Mouse (Mus musculus): ENCODE data around the gene Alkbh3.
A peak's percentile ranks its signal among the peaks of the same experiment; 100 is the strongest.

Alkbh3 gene

DNA sequence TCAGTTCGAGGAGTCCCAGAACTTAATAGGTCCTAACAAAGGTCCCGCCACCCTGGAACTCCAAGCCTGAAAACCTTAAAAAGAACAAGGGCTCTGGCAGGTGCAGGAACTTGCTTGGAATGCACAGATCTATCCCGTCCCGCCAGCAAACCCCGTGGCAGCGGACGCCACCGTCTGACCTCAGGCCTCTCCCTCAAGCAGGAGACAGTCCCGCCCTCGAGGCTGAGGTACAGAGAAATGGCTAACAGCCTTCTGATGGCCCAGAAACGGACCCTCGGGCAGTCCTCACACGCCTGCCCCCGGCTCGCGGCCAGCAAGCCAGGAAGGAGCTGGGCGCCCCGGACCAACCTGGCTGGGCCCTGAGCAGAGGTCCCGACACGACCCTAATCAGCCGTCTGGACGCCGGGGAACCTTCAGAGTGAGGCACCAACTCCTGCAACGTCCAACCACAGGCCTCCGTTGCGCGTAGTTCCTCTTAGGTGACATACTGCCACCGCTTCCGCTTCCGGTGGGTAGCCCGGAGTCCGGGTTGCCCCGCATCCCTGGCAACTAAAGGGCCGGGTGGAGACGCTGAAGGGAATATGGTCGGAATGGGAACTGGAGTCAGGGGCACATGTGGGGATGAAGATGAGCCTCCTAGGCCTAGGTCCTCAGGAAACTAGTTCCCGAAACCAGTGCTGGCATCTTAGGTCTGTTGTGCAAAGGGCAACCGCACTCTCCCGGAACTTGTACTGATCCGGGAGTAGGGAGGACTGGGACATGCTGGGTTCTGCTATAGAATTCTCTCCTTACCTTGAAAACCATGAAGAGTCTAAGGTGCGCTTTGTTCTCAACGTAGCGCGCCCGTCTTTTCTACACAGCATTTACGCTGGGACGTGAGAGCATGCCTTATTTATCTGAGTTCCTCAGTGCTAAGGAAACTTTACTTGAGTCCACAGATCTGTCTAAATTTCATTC is at the start of gene Alkbh3:
Gene Alkbh3 (minus strand): TSS at position 473 of the 957 bp plus-strand sequence.
- peak; percentile 93 for DNase-seq (ENCODE audit: low read depth, low spot score)

DNA sequence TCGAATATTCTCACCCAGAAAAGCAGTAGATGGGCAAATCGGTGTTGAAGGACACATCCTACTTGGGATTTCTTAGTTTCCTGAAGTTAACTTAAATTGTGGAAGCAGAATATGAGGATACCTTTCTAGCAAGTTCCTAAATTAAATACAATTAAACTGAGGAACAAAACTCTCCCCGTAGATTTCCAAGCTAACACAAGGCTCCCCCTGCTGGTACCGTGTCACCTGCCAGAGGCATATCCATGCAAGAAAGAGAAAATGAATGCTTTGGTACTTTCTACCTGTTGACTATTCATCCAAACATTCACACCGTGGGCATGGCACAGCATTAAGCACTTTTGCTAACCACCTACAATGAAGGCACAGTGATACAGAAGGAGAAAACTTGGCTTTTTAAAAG is 48.9 kb upstream of the Alkbh3 start:
- no peak for DNase-seq (ENCODE audit: low read depth, low spot score)

DNA sequence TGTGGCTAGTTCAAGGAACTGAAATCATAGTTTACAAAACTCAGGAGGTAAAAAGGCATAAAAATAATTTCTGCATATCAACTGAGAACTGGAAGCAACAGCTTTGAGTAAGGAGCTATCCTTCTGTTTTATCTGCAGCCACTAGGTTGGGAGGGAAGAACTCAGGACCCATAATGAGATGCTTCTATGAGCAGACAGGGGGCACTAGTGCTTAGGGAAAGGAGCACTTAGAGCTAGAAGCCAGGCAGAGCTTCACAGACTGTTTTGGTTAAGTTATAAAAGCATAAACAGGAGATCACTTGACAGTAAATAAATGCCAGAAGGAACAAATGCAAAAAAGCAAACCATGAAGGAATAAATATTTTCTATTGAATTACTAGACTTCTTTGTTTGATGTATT is 44.2 kb upstream of the Alkbh3 start:
- peak; percentile 52 for DNase-seq (ENCODE audit: low read depth, low spot score)

DNA sequence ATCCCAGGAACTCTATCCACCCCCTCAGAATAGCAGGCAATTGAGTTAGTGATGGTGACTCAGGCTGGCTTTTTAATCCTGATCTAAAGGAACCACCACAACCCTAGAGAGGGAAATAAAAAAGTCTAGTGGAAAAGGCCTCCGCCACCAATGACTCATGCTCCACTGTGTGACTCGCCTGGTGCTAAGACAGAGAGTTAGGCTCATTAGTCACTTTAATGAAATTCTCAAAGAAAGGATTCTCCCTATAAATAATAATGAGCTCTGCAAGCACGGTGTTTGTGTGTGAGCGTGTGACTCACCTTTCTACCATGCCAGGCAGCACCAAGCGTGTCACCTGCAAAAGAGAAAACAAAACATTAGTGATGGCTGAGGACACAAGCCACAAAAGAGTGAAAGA is 41.3 kb upstream of the Alkbh3 start:
- no peak for DNase-seq (ENCODE audit: low read depth, low spot score)

DNA sequence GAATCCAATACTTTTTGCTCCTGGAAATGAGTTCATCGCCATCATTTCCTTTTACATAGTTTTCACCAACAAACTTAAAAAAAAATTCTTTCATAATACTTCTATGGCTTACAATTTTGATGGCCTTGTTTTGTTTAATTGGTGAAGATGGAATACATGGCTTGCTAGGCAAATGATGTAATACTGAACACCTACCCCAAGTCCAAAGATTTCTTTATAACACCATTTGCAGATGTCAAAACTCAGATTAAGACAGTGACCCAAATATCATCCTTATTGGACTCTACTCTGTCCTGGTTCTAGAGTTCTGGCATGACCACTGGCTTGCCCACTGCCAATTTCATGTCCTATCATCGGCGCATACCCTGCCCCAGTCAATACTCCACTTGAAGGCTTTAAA is 40.3 kb upstream of the Alkbh3 start:
- DNase-seq (ENCODE audit: low read depth, low spot score): no peak

DNA sequence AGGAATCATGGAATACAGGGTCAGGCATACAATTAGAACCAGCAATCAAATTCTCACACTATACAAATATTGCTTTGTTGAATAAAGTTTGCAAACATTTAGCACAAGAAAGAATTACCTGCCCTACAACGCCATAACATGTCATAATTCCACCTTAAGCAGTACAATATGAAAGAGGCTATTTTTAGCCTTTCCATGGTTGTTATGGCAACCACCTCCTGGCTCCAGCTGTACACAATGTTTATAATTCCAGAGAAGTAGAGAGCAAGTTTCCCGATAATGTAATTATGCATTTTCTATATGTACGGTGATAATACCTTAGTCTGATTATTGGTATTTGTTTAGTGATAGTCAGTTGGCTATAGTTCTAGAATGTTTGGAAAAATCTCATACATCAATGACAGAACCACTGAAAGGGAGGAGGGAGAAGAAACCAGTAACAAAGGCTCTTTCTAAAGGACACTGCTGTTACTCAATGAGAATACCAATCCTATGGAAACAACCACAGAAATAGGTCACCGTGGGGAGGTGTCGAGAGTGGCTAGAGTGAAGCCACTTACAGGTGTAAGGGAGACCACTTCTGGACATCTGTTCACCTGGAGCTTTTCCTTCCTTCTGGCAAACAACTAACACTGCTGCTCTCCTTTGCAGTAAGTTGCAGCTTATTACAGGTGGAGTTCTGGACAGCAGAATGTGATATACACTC is 39.0 kb upstream of the Alkbh3 start:
- no peak for DNase-seq (ENCODE audit: low read depth, low spot score)

DNA sequence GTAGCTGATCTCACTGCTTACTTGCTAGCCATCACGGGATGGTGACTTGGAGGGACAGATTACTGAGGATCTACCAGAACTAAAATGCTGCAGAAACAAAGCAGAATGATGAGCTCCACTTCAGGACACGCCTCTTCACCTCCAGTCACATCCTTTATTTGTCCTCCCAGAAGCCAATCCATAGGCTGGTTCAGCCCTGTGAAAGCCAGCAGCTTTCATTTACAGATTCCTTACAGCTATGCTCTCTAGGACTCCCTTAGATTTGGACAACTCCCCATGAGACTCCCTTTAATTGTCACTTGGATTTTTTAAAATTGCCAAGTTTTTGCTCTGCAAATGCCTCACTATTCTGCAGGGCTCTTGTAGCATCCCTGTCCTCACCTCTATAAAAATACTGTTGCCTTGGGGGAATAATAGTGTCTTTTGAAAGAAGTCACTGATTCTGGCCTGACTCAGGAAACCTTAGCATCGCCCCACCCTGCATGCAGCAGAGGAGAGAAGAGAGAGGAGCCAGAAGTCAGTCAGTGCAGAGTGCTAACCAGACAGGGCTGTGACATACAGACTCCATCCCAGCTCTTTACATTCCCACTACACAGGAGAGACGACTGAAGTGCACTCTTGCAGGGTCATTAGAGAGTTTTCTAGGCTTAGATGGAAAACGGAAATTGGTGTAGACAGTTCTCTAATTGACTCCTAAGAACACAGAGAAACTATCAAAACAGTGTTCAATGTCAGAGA is 38.3 kb upstream of the Alkbh3 start:
- DNase-seq (ENCODE audit: low read depth, low spot score): no peak

DNA sequence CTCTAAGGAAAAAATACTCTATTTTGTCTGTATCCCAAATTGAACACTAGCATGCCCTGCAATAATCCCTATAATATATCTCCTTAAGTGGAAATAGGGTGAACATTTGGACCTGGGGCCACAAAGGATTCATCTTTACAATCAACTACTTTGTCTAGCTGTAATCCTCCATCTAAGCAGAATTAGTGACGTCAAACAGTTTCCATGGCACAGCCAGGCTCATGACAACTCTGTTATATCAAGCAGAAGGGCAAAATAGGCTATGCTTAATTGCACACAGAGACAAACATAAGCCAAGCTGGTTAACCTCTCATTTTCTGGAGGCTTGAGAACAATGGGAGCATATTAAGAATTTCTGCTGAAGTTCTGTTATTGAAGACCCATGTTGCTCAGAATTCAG is 37.7 kb upstream of the Alkbh3 start:
- no peak for DNase-seq (ENCODE audit: low read depth, low spot score)

DNA sequence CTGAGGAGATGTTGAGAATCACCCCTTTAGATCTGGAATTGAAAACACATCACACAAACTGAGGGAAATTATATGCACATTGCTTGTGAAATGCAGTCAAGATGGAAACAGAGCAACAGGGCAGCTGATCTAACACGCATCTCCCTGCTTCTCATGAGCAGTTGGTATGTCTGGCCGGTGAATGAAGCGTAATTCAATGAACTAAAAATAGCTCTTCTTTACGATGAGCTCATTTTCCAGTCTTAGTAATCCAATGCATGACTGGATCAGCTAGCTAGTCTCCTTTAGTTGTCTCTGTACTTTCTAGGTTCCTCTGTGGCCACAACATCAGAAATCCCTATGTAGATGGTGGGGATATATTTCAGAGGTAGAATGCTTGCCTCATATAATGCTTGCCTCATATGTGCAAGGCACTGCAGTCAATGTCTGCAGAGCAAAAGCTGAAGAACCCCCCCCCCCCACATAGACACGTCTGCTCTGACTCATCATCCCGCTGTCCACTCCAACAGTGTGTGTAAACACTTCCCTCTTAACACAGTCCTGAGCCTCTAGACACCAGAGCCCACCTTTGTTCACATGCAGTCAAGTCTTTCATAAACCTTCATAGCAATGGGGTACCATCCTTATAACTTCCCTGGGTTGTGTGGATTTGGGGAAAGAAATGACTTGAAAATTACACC is 34.9 kb upstream of the Alkbh3 start:
- no peak for DNase-seq (ENCODE audit: low read depth, low spot score)

DNA sequence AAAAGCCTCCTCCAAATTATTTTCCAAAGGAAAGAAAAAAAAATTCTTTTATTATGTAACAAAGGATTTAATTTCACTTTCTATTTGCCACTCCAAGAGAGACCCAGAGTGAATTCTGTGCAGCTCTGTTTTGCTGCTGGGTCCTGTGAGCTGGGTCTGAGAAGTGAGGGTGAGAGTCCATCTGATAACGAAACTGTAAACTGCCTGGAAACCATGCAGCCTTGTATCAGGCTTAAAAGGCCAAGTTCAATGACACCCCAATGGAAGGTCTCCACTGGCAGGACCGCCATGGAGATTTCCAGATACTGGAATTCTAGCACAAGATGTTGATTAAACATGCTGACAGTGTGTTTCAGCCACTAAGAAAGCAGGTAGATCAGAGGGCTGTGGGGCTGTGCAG is 33.6 kb upstream of the Alkbh3 start:
- no peak for DNase-seq (ENCODE audit: low read depth, low spot score)

DNA sequence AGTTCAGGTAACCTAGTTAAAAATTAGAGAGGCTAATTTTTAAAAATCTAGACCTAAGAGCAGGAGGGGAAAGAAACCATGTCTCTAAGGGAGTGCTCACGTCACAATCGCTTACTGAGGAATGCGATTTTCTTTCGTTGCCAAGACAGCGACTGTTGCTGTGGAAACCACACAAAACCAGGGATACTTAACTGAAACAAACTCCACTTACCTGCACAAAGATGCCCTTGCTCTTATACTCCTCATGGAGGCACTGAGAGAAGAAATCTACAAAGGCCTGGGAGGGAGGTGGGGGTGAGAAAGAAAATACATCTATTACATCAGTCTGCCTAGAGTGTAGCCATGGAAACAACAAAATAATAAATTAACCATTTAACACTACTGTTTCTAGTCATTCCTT is 33.1 kb upstream of the Alkbh3 start:
- DNase-seq (ENCODE audit: low read depth, low spot score): no peak

DNA sequence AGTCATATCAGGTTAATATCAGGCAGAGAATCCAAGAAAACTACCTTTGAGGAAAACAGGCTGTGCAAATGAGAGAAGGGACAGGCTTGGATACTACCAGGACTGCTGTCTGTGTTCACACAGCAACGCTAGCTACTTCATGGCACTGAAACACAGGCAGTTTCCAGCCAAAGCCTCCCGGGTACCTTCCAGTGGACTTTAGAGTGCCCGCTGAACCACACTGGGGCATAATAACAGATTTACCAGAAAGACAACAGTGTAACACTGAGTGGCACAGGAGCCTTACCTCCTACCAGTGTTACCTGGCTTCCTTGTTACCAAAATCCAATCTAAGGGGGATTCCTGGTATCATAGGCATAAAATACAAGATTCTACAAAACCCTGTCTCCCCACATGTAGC is 31.9 kb upstream of the Alkbh3 start:
- no peak for DNase-seq (ENCODE audit: low read depth, low spot score)

DNA sequence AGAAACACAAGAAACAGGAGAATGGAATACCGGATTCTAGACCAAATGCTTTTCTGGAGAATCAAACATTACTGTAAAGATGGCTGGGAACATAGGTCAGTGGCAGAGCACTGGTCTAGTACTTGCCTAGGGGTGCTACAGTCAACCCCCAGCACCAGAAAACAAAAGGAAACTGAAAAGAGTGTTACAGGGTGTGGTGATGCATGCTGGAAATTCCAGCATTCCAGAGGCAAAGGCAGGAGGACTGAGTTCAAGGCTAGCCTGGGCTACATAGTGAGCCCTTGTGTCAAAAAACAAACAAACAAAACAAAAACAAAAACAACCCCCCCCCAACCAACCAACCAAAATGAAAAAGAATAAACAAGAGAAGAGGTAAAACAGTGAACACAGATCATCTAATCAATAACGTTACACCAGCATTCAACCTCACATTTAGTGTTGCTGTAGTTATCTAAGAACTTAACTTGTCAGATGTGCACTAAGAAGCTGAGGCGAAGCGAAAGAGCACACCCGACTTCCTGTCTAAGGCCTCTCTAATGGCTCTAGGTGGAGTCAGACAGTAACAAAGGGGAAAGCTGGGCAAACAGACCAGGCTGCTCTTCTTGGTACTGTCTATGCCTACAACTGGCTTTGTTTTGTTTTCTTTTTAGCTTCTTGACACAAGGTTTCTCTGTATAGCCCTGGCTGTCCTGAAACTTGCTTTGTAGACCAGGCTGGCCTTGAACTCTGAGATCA is 30.0 kb upstream of the Alkbh3 start:
- DNase-seq (ENCODE audit: low read depth, low spot score): no peak

DNA sequence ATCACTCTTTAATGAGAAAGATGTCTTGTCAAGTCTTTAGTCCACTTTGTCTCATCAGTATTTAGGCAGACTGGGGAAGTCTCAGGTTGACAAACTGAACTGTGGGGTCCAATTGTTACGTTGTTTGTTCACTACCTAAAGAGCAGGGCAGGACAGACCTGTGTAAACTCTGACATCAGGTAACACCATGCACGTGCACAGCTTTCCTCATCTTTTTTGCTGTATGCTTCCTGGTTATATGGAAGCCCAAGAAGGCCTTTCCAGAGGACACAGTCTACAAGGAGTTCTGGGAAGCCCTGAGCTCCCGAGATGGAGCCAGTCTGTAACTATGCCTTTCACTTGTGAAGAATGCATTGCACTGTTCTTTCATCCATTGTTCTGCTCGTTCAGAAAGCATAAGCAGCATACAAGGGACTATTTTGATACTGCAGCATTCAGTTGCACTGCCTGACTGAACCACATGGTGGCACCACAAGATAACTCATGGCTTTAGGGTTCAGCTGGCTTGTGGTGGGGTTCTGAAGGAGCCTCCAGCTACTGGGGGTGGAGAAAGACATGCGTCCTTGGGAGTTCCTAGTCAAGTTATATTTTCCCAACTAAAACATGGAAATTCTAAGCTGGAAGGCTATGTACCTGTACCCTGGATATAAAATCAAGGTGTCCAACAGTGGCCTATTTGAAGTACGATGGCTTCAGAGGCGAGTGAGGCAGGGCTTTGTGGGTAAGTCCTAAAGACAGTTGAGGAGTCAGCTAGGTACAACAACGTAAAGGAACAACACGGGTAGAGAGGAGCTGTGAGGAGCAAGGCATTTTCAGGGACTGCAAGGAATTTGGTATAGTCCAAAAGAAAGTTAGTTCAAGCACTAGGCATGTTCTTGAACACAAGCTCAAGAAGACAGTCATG is 25.1 kb upstream of the Alkbh3 start:
- DNase-seq (ENCODE audit: low read depth, low spot score): peak; percentile 58

DNA sequence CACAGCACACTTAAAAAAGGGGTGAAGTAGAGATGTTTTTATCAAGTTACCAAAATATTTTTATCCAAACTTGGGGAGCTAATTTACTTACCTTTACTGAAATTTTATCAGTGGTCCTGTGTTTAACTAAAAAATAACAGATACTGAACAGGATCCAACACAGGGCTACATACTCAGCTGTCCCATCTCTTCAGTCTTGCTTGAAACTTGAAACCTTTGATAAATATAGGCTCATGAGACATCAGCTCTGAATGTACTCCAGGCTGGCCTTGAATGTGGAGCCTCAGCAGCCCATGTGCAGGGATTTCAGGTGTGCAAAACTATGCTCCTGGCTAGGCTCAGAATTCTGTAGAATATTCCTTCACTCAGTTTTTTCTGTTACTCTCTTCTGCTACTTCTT is 20.0 kb upstream of the Alkbh3 start:
- DNase-seq (ENCODE audit: low read depth, low spot score): no peak

DNA sequence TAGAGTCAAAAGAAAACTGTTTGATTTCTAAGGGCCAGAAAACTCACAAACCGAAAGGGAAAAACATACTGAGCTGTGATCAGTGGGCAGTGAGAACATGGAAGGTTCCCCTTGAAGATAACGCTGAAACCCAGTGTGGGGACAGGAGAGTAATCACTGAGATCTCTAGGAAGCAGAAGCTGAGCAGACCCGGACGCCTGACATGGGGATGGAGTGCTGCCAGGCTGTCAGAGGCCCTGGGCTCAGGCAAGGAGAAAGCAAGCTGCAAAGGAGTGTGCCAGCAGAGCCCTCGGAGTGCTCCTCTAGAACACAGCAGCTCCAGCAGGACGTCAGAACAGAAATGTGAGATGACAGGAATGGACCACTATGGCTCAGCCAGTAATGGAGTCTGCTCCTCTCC is 14.0 kb upstream of the Alkbh3 start:
- no peak for DNase-seq (ENCODE audit: low read depth, low spot score)

DNA sequence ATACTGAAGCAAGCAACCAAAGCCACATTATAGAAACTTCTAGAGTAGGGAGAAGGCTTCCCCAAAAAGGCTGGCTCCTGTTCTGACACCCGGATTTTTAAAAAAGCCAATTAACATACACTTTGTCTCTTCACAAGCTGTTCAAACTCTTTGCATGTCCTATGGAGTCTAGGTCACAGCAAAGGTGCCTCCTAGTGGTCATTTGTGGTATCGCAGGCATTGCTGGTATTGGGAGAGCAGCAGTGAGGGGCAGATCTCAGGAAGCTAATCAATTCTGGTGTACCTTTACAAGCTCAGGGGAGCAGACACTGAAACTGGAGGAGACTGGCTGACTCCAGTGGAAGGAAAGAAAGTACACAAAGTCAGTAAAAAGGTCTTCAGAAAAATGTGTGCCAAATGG is 8.3 kb downstream of the Alkbh3 start:
- DNase-seq (ENCODE audit: low read depth, low spot score): peak; percentile 71

DNA sequence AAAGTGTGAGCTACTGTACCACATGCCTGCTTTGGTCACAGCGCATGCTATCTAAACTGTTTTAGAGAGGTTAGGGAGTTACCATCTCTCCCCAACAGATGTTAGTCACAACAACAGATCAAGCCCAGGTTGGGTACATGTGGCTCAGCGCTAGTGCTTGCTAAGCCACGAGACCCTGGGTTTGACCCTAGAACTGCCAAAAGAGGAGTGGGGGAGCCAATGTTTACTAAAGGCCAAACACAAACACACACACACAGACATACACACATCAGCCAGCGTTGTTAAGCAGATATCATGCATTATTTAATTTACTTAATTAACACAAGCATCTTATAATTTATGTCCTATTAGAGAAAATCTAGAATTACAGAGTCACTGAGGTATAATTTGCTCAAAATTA is 8.7 kb downstream of the Alkbh3 start:
- no peak for DNase-seq (ENCODE audit: low read depth, low spot score)

DNA sequence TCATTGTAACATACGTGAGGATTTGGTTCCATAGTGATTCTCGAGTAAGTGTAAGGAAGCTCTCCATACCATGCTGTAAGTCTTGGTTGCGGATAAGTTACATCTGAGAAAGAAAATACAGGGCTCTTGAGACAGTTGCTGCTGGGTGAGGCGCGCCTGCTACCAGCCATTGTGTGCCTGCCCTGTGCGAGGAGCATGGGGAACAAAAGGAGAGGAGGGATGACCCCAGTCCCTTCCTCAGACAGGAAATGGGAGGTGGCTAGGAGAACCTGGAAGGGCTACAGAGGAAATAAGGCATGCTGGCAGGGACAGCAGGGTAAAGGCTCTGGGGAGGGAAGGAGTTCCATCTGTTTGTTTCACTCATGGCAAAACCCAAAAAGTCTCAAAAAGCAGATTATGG is 9.2 kb downstream of the Alkbh3 start:
- no peak for DNase-seq (ENCODE audit: low read depth, low spot score)

DNA sequence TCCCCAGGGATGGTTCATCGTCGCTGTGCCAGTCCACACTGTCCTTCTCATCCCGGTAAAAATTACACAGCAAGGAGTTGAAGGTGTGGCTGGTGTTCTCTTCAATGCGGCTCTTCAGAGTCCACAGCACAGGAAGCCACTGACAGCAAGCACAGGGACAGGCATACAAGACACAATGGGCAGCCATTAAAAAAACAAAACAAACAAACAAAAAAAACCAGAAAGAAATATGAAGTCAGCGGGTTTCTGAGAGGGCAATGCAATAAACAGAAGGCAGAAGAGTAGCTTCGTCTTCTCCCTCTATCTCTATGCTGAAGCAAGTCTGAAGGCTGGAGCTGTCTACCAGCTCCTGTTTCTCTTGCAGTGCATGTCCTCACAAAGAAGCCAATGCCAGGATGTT is 14.4 kb downstream of the Alkbh3 start, which contains the start of gene Gm27027:
Gene Gm27027 (minus strand): TSS at position 101 of the 400 bp plus-strand sequence.
- no peak for DNase-seq (ENCODE audit: low read depth, low spot score)

Measured in A20 (cell line).